Mouse (Mus musculus) fibroblast of lung, adult 2 months (primary cell): ENCODE measurements at regions not wholly inside any gene's neighbourhood (a gene's known extent, or its start where the extent isn't known, plus 50 kb on each side); places are given as distances from the start of the nearest gene placed in this dataset.

Experiments
- DNase-seq: peaks from one replicate; pipeline ENCODE4 v3.0.0-alpha.2; 2011; ENCODE audit warnings: low read depth

DNA sequence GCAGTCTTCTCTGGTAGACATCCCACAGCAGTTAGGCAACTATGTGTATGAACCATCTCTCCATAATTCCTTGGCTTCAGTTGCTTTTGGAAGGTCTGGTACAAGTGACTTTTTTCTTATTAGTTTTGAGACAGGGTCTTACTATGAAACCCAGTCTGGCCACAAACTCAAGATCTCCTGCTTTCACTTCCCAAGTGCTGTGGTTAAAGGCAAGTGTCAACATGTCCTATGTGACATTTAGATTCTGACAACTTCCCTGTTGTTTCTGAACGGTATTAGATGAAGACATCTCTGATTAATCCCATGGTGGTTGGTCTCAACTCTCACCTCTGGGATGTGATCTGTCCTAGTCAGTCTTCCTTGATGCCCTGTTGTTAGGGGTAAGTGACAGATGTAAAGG, 88.4 kb upstream of the Fbxo33 start:
- DNase-seq, result no peak

DNA sequence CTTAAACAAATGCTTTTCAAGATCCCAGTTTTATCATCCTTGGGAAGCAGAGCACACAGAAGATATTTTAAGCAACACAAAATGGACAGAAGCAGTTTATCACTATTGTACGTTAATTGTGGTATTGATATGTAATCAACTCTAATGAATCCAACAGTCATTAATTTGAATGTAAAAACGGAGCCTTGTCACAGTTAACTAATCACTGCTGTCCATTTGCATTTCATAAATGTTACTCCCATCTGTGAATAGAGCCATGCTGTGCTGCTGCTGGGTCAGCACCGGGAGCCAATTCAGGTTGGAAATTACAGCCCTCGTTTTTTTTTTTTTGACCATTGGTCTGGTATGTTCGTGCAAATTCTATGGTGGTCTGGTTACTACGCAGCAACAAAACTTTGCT, 85.0 kb upstream of the Fbxo33 start:
- no peak for DNase-seq
